Mouse (Mus musculus) telencephalon, adult 2 months (tissue): ENCODE measurements at regions not wholly inside any gene's neighbourhood (a gene's known extent, or its start where the extent isn't known, plus 50 kb on each side); places are given as distances from the start of the nearest gene placed in this dataset.

ENCODE experiments used
- DNase-seq: peaks from one replicate; pipeline ENCODE4 v3.0.0-alpha.2; 2011; ENCODE audit warnings: low read depth, low spot score

GRCm38 (mm10) chr4:153542631-153543031, 60.0 kb upstream of the Ajap1 start:
- DNase-seq = no peak

GRCm38 (mm10) chr4:153543900-153544648, 61.5 kb upstream of the Ajap1 start:
- no peak for DNase-seq

DNA sequence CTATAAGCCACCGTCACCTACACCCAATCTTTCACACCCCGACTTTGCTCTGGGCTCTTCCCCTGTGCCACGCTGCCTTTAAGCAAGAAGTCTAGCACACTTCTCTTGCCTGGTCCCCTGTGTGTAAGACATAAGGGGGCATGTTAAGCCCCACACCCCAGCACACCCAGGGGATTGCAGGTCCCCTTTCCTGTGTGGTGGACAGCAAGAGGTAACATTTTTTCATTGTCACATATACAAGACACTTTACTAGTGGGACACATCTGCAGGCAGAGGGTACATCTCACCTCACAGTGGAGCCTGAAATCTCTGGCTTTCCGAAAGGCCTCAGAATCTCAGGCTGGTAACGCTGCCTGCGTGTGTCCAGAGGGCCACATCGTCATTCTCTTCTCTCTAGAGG, 64.1 kb upstream of the Ajap1 start:
- no peak for DNase-seq

DNA sequence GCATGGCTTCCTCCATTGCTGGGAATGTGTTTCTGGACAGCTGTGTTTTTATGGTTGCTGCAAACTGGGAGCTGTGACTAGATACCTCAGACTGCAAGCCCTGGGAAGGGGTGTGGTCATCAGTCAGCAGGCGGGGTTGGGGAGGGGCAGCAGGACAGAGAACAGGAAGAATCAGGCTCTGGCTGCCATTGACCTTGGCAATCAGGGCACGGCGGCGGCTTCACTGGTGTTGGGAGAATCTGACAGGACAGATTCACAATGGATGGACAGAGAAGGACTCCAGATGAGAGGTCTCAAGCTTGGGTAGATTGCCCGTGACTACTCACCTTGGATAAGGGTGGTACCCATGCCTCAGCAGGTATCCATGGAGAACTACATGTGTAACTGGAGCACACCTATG, 64.5 kb upstream of the Ajap1 start:
- DNase-seq = no peak

DNA sequence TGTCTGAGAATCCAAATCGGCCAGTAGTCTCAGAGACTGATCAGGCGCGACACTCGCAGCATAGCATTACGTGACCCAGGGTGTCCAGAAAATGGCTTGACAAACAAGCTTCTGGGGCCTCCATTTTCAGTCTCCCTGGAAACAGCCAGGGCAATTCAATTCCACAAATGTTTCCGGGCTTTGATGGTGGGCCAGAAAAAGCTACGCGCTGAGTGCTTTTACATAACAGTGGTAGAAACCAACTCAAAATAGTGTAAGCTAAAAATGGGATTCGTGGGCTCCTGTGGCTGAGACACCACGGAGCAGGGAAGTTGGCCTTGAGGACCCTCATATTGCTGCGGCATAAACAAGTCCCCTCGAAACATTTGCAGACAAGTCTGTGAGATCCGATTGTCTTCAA, 65.3 kb upstream of the Ajap1 start:
- DNase-seq = peak; percentile 58

- no peak for DNase-seq
These were observed 68.7 kb upstream of the Ajap1 start for GRCm38 (mm10) chr4:153551291-153551690.

GRCm38 (mm10) chr4:153552483-153552882, 69.9 kb upstream of the Ajap1 start:
- DNase-seq = no peak

DNA sequence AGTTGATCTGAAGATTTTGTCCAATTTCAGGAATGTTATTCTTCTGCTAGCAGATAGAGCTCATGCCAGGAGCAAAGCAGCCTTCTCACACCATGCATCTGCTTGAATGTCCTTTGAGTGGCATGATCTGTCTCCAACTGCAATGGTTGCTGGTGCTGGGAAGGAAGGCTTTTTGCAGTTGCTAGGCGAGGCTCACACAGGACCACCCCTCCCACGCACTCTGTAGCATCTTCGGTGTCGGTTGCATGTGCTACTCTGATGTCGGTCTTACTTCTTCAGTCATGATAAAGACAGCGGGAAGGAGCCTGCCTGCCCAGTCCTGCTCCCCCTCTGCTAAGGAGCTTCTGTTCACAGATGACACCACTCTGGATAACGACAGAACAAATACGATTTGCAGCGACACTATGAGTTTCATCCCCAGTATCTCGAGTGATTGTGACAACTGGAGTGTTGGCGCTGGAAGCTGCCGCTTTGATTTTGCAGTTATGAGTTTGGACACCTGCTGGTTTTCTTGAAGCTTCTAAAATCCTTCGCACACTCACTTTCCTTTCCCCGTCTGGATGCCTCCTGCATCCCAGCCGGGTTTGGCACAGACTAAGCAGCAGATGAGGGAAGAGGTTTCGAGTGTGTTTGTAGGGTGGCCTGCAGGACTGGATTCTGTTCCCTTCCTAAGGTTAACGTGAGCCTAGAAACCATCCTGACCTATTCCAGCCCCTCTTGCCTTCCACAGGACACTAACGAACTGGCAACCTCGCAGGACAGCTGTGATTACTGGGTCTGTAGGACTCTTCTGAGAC, 75.4 kb upstream of the Ajap1 start:
- DNase-seq = peak; percentile 62

- no peak for DNase-seq
These were observed 77.0 kb upstream of the Ajap1 start for GRCm38 (mm10) chr4:153559568-153559967.

- DNase-seq = peak; percentile 57
These were observed 77.6 kb upstream of the Ajap1 start for GRCm38 (mm10) chr4:153560193-153560592.

DNA sequence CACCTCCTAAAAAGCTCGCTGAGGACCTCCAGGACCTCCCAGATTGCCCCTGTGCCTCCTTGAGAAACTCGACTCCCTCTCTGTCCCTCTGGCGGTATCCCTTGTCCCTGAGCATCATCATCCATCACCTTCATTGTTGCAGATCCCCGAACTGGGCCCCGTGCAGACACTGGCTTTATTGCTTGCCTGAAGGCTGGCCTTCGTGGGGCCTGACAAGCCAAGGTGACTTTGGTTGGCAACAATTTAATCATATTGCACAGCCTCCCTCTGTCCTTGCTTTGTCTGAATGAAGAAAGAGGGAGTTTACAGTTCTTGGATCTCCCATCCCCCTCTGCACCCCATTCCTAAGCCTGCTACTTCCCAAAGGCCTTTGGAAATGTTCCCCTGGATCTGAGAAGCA, 78.3 kb upstream of the Ajap1 start:
- DNase-seq = no peak

DNA sequence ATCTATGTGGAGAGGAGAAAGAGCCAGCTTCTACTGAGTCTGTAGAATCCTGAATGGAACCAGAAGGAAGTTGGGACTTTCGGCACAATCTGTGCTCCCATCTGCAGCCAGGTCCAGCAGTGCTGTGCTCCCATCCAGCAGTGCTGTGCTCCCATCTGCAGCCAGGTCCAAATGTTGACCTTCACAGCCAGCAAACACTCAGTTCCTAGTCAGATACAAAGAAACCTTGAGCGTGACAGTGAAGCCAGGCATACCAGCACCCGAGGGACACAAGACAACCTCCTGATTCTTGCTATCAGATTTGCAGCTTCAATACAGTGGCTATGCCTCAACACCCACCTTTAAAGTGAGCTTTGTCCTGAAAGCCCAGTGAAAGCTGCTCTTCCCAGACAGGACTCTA, 79.4 kb upstream of the Ajap1 start:
- no peak for DNase-seq

GRCm38 (mm10) chr4:153567329-153567973, 84.8 kb upstream of the Ajap1 start:
- no peak for DNase-seq

DNA sequence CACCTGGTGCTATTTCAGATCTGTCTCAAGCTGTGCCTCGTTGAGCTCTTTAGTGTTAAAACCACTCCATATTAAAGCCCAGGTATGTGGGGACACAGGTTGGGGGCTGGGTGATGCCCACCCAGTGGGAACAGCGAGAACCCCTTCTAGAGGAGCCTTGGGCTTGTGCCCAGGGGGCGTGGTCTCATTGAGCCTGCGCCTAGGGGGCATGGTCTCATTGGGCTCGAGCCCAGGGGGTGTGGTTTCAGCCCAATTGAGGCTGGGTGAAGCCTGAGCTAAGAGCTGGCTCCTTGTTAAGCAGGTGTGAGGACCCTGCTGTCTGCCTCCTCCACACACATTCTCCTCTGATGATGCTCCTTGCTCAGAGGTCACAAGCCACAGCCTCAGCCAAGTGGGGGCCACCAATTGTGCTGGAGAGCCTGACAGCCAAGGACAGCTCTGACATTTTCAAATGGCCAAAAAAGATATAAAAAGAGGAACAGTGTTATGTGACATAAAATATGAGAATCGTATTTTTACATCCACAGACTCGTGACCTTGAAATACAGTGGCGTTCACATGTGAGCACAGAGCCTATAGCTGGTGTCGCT, 90.7 kb upstream of the Ajap1 start:
- DNase-seq = no peak

DNA sequence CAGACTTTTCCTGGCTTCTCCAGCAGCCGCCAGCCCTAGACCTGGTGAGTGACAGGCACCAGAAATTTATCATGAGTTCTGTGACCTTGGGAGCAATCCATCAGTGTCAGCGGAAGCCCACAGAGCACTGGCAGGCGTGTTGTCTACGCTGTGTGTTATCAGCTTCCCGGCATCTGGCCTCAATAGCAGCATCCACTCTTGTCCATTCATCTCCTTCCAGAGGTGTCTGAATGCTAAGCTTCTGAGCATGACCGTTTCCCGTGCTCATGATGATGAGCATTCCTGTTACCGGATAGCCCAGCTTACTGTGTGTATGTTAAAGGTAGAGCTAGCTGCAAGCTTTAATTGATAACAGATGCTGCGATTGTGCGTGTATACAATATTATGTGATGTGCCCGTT, 110.7 kb upstream of the Ajap1 start:
- no peak for DNase-seq

DNA sequence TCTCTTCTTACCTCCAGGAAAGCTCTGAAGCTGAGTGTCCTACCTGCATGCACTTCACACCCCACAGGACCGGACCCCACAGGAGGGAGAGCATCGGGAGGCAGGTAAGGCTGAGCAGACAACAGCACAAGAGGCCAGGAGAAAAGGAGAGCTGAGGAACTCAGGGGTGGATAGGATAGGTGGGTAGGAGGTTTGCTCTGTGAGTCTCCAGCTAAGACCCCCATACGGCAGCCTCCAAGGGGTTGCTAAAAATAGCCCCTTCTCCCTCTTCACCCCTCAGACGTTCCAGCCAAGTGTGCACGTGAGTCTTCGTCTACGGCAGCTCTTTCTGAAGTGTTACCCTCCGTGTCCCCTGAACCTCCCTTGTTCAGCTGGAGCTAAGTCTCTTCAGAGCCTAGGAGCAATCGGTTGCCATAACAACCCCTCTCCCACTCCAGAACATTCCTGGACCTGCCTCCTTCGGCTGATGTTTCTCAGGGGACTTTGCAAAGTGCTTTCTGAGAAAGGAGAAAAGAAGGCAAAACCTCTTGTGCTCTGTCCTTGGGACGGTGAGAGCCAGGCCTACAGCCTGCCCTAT, 117.3 kb upstream of the Ajap1 start:
- DNase-seq = peak; percentile 67

DNA sequence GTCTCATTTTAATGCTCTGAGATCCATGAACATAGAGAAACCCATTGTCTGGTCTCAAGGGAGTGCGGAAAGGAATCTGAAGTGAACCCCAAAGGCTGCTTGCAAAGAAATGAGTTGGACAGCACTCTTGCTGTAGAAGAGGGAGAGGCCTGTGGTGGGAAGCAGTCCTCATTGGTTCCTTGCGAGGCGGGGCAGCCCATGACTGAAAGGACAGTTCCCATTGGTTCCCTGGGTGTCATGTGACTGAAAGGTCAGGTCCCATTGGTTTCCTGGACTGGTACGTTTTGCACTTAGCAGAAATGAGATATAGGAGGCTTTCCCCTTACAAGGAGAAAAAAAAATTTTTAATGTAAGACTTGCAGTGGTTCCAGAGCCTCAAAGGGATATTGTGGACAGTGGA, 119.9 kb upstream of the Ajap1 start:
- DNase-seq = no peak

DNA sequence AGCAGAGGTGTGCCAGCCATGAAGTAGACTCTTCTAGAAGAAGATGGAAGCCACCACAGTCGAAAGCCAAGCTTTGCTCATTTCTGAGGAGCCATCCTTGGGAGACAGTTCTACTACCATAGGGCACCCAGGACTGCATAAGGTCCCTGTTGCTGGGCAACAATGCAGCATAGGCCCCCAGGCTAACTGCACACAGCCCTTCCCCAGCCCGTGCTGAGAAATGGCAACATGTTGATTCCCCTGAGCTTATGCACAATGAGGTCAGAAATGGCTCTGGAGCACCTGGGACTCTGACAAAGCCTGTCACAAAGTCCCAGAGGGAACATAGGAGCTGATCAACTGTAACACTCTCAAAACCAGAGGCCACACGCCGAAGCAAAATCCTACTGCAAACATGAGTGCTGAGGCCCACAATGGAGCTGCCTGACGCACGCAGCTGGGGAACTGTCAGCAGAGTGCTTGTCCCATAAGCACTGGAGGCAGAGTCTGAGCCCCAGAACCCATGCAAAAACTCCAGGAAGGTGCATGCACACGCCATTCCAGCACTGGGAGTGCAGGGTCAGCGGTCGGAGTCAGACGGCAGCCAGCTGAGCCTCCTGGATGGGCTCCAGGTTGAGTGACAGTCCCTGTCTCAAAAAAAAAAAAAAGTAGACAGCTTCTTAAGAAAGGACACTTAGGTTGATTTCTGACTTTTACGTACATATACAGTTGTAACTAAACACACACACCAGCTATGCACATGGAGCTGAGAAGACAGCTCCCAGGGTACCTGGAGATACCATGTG, 120.6 kb upstream of the Ajap1 start:
- no peak for DNase-seq

- no peak for DNase-seq
These were observed 121.3 kb upstream of the Ajap1 start for GRCm38 (mm10) chr4:153603936-153604335.

DNA sequence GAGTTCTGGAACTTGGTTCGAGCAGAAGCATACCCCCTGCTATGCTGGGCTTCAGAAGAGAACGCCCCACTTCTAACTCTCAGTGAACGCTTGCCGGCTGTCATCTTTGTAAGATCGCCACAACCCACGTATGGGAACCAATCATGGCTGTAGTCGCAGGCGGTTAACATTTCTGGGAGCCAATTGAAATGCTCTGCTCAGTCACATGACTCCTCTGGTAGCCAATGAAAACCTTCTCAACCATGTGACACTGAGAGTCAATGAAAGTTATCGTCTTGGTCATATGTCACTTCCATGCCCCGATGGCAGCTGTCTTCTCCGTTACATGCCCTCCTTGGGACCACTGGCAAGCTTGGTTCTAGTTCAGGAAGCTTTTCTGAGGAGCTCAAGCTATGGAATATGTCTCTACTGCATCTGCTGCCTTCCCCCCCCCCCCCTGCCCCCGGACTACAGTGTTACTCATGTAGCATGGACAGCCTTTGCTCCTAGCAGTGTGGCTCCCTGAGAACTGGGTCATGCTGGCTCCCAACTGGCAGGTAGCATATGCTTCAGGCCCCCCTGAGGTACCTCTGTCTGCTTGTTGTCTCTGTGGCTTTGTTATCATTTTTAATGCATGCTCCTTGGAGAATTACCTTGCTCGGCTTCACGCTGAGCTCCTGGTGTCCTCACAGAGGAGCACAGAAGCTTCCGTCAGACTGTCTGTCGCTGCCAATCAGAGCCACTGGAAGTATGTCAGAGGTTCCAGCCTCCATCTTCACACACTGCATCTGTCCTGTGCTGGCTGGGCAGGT, 122.3 kb upstream of the Ajap1 start:
- DNase-seq = no peak
